Mouse (Mus musculus) large intestine, adult 2 months (tissue): ENCODE measurements around the gene Vmn1r29. TPM values are rescaled to one million over a fixed set of nuclear protein-coding genes. Genes with fewer than 3 reads are reported as not detected.
"Not testable (repeated sequence)": the region's sequence is repeated elsewhere in the genome, so short reads cannot be mapped to it uniquely, and the experiment has no call there.

ENCODE experiments used
- DNase-seq: peaks from one replicate; pipeline ENCODE4 v3.0.0-alpha.2; 2012; ENCODE audit warnings: low read depth, low spot score
- WGBS: fragments of 180-500 bp; shearing (Covaris S2); methylation state at CpG from one replicate; pipeline ENCODE4 v1.1.7; 2018; 5-methylcytosine and 5-hydroxymethylcytosine counted together
- polyA plus RNA-seq: library from polyadenylated mRNA; depleted of rRNA; stranded (reverse); fragments of >200 nt; gene quantifications from 2 replicates; pipeline ENCODE4 v1.2.3, GENCODE M21; 2012; rRNA removed

Gene Vmn1r29
- not detected in 2 replicates for polyA plus RNA-seq

GRCm38 (mm10) chr6:58301249-58301648 lies at the start of gene Vmn1r29:
TSS of gene Vmn1r29 (plus strand) at chr6:58301549.
- no peak for DNase-seq

- DNase-seq: no peak
- 82% methylated on average over 1 of the region's 1 CpGs for WGBS
These were observed 39.6 kb upstream of the Vmn1r29 start, which contains the start of gene Vmn1r28 for GRCm38 (mm10) chr6:58261737-58262136. TSS of gene Vmn1r28 (plus strand) at chr6:58262037.

GRCm38 (mm10) chr6:58279661-58280060 lies 21.7 kb upstream of the Vmn1r29 start:
- not testable (repeated sequence) for DNase-seq
- WGBS: 95% methylated on average over 1 of the region's 1 CpGs

GRCm38 (mm10) chr6:58292201-58292600 lies 9.1 kb upstream of the Vmn1r29 start:
- DNase-seq: no peak
- 67% methylated on average over 2 of the region's 2 CpGs for WGBS

GRCm38 (mm10) chr6:58298511-58298910 lies 2.8 kb upstream of the Vmn1r29 start:
- WGBS: 81% methylated on average over 19 of the region's 19 CpGs
- not testable (repeated sequence) for DNase-seq

- not testable (repeated sequence) for DNase-seq
- WGBS: 79% methylated on average over 17 of the region's 17 CpGs
These were observed 29.3 kb downstream of the Vmn1r29 start for GRCm38 (mm10) chr6:58330686-58331085.

Other genes starting within 250 kb of the Vmn1r29 start
- not detected in 2 replicates for gene Vmn1r27, start 82.7 kb upstream of the Vmn1r29 start, polyA plus RNA-seq
- not detected in 2 replicates for gene Vmn1r28, start 39.5 kb upstream of the Vmn1r29 start, polyA plus RNA-seq
- gene Vmn1r30, start 141.8 kb downstream of the Vmn1r29 start, polyA plus RNA-seq: not detected in 2 replicates
- not detected in 2 replicates for gene Vmn1r31, start 173.8 kb downstream of the Vmn1r29 start, polyA plus RNA-seq